Mouse (Mus musculus) urinary bladder, adult 2 months (tissue): ENCODE measurements around the gene Aacs. TPM values are rescaled to one million over a fixed set of nuclear protein-coding genes. Genes with fewer than 3 reads are reported as not detected.

ENCODE experiments used
- DNase-seq: peaks from one replicate; pipeline ENCODE4 v3.0.0; 2022; ENCODE audit warnings: low spot score
- polyA plus RNA-seq: library from polyadenylated mRNA; depleted of rRNA; stranded (reverse); fragments of >200 nt; gene quantifications from 2 replicates; pipeline ENCODE4 v1.2.3, GENCODE M21; 2012; rRNA removed

Aacs gene
- polyA plus RNA-seq, 1 experiment: 40.5 TPM

GRCm38 (mm10) chr5:125534168-125534610, 58.6 kb downstream of the Aacs start:
- no peak for DNase-seq

GRCm38 (mm10) chr5:125534611-125535324, 59.2 kb downstream of the Aacs start:
- DNase-seq: no peak

- DNase-seq: no peak
These were observed 69.5 kb downstream of the Aacs start for GRCm38 (mm10) chr5:125545090-125545489.

GRCm38 (mm10) chr5:125546293-125546692, 70.7 kb downstream of the Aacs start:
- no peak for DNase-seq

GRCm38 (mm10) chr5:125549750-125550489, 74.3 kb downstream of the Aacs start:
- DNase-seq: no peak

GRCm38 (mm10) chr5:125555732-125556131, 80.1 kb downstream of the Aacs start:
- no peak for DNase-seq

- no peak for DNase-seq
These were observed 87.9 kb downstream of the Aacs start for GRCm38 (mm10) chr5:125563492-125563891.

GRCm38 (mm10) chr5:125565725-125566124, 90.1 kb downstream of the Aacs start:
- DNase-seq: no peak

Other genes with a start within 250 kb of the Aacs start
- gene Scarb1, start 134.7 kb upstream of the Aacs start, polyA plus RNA-seq: 75.6 and 92.2 TPM in 2 replicates
- 0.29 and 0.40 TPM in 2 replicates for gene Gm10382, start 86.5 kb upstream of the Aacs start, polyA plus RNA-seq
- 740 and 949 TPM in 2 replicates for gene Ubc, start 85.6 kb upstream of the Aacs start, polyA plus RNA-seq
- 15.7 and 16.8 TPM in 2 replicates for gene Dhx37, start 41.7 kb upstream of the Aacs start, polyA plus RNA-seq
- gene Bri3bp, start 34.2 kb upstream of the Aacs start, polyA plus RNA-seq: 3.5 and 7.5 TPM in 2 replicates
- gene Tmem132b, start 56.0 kb downstream of the Aacs start, polyA plus RNA-seq: 0.03 and 0.04 TPM in 2 replicates